Mouse (Mus musculus) limb, embryonic 13.5 days (tissue): ENCODE data around the gene Rab31. TPM values are rescaled to one million over a fixed set of nuclear protein-coding genes. Genes with fewer than 3 reads are reported as not detected.

Source experiments
- ATAC-seq: fragments of 200-750 bp; cut with Nextera tagmentation; 2 replicates; pipeline ENCODE4 v1.8.0; 2017; ENCODE audit warnings: low read depth, moderate number of reproducible peaks, moderate TSS enrichment; ENCODE audit not compliant: low FRiP score
- H3K27ac ChIP-seq: fragments of 300-500 bp; sonication (generic); 2 replicates; pipeline ENCODE4 v1.5.1; 2015; ENCODE audit warnings: inconsistent platforms, mild to moderate bottlenecking, moderate library complexity
- H3K27me3 ChIP-seq: fragments of 300-500 bp; sonication (generic); 2 replicates; pipeline ENCODE4 v1.6.1; 2015; ENCODE audit warnings: mild to moderate bottlenecking, inconsistent platforms
- H3K36me3 ChIP-seq: fragments of 300-500 bp; sonication (generic); 2 replicates; pipeline ENCODE4 v1.6.1; 2015; ENCODE audit warnings: inconsistent platforms, mild to moderate bottlenecking, moderate library complexity
- H3K4me1 ChIP-seq: fragments of 300-500 bp; sonication (generic); 2 replicates; pipeline ENCODE4 v1.6.1; 2015; ENCODE audit warnings: inconsistent platforms
- H3K4me2 ChIP-seq: fragments of 300-500 bp; sonication (generic); replicated peaks from 2 replicates; pipeline ENCODE4 v1.6.1; 2015; ENCODE audit warnings: inconsistent platforms, mild to moderate bottlenecking, moderate library complexity
- H3K4me3 ChIP-seq: fragments of 300-500 bp; sonication (generic); 2 replicates; pipeline ENCODE4 v1.5.1; 2015; ENCODE audit warnings: moderate library complexity, mild to moderate bottlenecking, inconsistent platforms
- H3K9ac ChIP-seq: fragments of 300-500 bp; sonication (generic); 2 replicates; pipeline ENCODE4 v1.6.1; 2015; ENCODE audit warnings: mild to moderate bottlenecking, inconsistent platforms
- H3K9me3 ChIP-seq: fragments of 300-500 bp; sonication (generic); 2 replicates; pipeline ENCODE4 v1.6.1; 2016; ENCODE audit warnings: inconsistent platforms
- WGBS: fragments of 180-500 bp; shearing (Covaris S2); methylation state at CpG from one replicate; pipeline ENCODE4 v1.1.7; 2015; 5-methylcytosine and 5-hydroxymethylcytosine counted together
- polyA plus RNA-seq: library from polyadenylated mRNA; unstranded; fragments of >200 nt; fragmentation: Nextera tagmentation; extraction: Ambion mirVana; gene quantifications from 2 replicates; pipeline ENCODE4 v1.2.1, GENCODE M21; 2015

Rab31 gene
- polyA plus RNA-seq, 1 experiment from 2014 or later: 61.6 TPM

- H3K9me3 ChIP-seq: no peaks in the 10 kb centered on the region
- H3K27ac ChIP-seq: no peak overlapping the region
- H3K4me1 ChIP-seq: peaks cover 7% of the 10 kb centered on the region; the same call in 1 of the 2 replicates
- H3K36me3 ChIP-seq: peaks cover 12% of the 10 kb centered on the region; the same call in 1 of the 2 replicates
- no peaks in the 10 kb centered on the region for H3K27me3 ChIP-seq
- no peak for ATAC-seq
- no peak overlapping the region for H3K9ac ChIP-seq
- no peak overlapping the region for H3K4me3 ChIP-seq
- H3K4me2 ChIP-seq: no peak overlapping the region
- 97% methylated on average over 12 of the region's 12 CpGs for WGBS
Measured at GRCm38 (mm10) chr17:65793307-65793930, 20.9 kb upstream of the Rab31 start.

DNA sequence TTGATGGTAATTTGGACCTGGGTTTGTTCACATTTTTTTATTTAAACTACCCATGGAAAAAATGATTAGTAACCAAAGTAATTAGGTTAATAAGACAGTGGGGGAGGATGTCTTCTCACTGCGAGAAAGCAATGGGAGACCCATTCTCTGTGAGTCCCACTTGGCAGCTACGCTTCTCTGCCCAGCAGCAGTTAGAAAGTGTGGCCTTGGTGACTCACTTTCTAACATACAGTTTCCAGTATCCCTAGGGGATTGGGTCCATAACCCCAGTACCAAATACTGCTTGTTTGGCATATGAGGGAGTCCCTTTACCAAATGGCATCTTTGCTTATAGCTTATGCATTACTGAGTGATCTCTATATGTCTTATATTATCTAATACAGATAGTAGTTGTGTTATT is 18.6 kb upstream of the Rab31 start:
- Histone ChIP-seq H3K9me3 (no peaks in the 10 kb centered on the region), H3K27ac (no peak overlapping the region), H3K9ac (no peak overlapping the region), H3K36me3 (peaks cover 29% of the 10 kb centered on the region), H3K27me3 (no peaks in the 10 kb centered on the region), H3K4me3 (no peak overlapping the region), H3K4me1 (peaks cover 13% of the 10 kb centered on the region; the same call in 1 of the 2 replicates), H3K4me2 (no peak overlapping the region)
- no peak for ATAC-seq
- 95% methylated on average over 2 of the region's 2 CpGs for WGBS

GRCm38 (mm10) chr17:65789576-65789975 is 17.0 kb upstream of the Rab31 start:
- H3K4me2 ChIP-seq: no peak overlapping the region
- H3K9me3 ChIP-seq: no peaks in the 10 kb centered on the region
- no peaks in the 10 kb centered on the region for H3K27me3 ChIP-seq
- peaks cover 21% of the 10 kb centered on the region for H3K4me1 ChIP-seq
- H3K27ac ChIP-seq: no peak overlapping the region
- whole genome bisulfite sequencing: 93% methylated on average over 6 of the region's 6 CpGs
- H3K9ac ChIP-seq: no peak overlapping the region
- H3K36me3 ChIP-seq: peaks cover 36% of the 10 kb centered on the region
- ATAC-seq: no peak
- no peak overlapping the region for H3K4me3 ChIP-seq

- no peak overlapping the region for H3K4me2 ChIP-seq
- peaks cover 24% of the 10 kb centered on the region for H3K4me1 ChIP-seq
- ATAC-seq: no peak
- H3K9ac ChIP-seq: no peak overlapping the region
- no peaks in the 10 kb centered on the region for H3K9me3 ChIP-seq
- H3K36me3 ChIP-seq: peaks cover 34% of the 10 kb centered on the region
- no peak overlapping the region for H3K4me3 ChIP-seq
- H3K27me3 ChIP-seq: no peaks in the 10 kb centered on the region
- WGBS: 69% methylated on average over 12 of the region's 12 CpGs
- H3K27ac ChIP-seq: no peak overlapping the region; the same call in 1 of the 2 replicates
Measured at GRCm38 (mm10) chr17:65788542-65789291, 16.2 kb upstream of the Rab31 start.

DNA sequence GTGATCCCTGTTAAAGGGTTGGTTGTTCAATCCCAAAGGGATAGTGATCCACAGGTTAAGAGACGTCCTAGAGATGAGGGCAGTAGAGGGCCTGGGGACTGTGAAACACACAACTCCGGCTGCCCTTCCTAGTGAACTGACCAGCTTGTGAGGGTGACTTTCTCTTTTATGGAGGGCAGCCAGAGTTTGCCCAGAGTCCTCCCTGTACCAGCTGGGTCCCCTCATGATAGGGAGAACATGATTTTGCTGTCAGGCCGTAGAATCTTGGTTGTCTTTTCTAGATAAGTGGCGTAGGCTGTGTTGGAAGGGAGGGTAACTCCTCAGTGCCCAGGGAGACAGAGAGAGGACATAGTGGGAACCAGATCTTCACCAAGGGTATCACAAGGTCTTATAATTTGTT is 14.7 kb upstream of the Rab31 start:
- no peaks in the 10 kb centered on the region for H3K27me3 ChIP-seq
- no peak overlapping the region for H3K4me3 ChIP-seq
- no peak for ATAC-seq
- no peak overlapping the region for H3K9ac ChIP-seq
- H3K4me1 ChIP-seq: peaks cover 24% of the 10 kb centered on the region
- H3K27ac ChIP-seq: no peak overlapping the region
- no peaks in the 10 kb centered on the region for H3K9me3 ChIP-seq
- peaks cover 34% of the 10 kb centered on the region for H3K36me3 ChIP-seq
- WGBS: 95% methylated on average over 4 of the region's 4 CpGs
- H3K4me2 ChIP-seq: no peak overlapping the region

DNA sequence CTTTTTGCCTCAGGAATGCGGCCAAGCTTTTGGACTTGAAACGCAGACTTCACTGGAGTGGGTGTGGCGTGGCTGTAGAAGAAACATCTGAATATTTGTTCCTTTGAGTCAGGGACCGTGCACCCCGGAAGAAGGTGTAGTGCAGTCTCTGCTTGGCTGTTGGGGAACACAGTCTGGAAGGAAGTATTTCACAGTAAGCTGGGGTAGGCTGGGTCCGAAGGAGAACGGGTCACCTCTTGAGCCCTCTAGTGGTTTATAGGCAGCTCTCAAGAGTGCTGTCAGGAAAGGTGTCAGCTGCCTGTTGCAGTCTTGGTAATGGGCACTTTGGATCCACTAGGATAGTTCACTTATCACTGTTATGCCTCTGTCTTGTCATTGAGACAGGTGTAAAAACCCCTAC is 13.7 kb upstream of the Rab31 start:
- H3K9me3 ChIP-seq: no peaks in the 10 kb centered on the region
- H3K27ac ChIP-seq: no peak overlapping the region
- no peak overlapping the region for H3K4me3 ChIP-seq
- no peak overlapping the region for H3K4me2 ChIP-seq
- WGBS: 72% methylated on average over 7 of the region's 7 CpGs
- H3K4me1 ChIP-seq: peaks cover 29% of the 10 kb centered on the region
- no peak overlapping the region for H3K9ac ChIP-seq
- H3K36me3 ChIP-seq: peaks cover 34% of the 10 kb centered on the region
- ATAC-seq: no peak
- no peaks in the 10 kb centered on the region for H3K27me3 ChIP-seq

- Histone ChIP-seq H3K4me3 (no peak overlapping the region), H3K27ac (no peak overlapping the region), H3K4me2 (no peak overlapping the region), H3K4me1 (peaks cover 29% of the 10 kb centered on the region), H3K27me3 (no peaks in the 10 kb centered on the region), H3K9ac (no peak overlapping the region), H3K9me3 (no peaks in the 10 kb centered on the region), H3K36me3 (peaks cover 34% of the 10 kb centered on the region)
- no peak for ATAC-seq
Measured at GRCm38 (mm10) chr17:65785707-65786106, 13.2 kb upstream of the Rab31 start.

- no peak for ATAC-seq
- Histone ChIP-seq H3K9me3 (no peaks in the 10 kb centered on the region), H3K27me3 (no peaks in the 10 kb centered on the region), H3K4me2 (peak overlapping the region; percentile 69), H3K4me3 (peak overlapping the region; percentile 88), H3K36me3 (peaks cover 32% of the 10 kb centered on the region), H3K27ac (no peak overlapping the region; the same call in 1 of the 2 replicates), H3K4me1 (peaks cover 29% of the 10 kb centered on the region), H3K9ac (no peak overlapping the region)
- WGBS: 71% methylated on average over 8 of the region's 8 CpGs
Measured at GRCm38 (mm10) chr17:65784610-65785140, 12.1 kb upstream of the Rab31 start.

GRCm38 (mm10) chr17:65783182-65784161 is 10.9 kb upstream of the Rab31 start:
- Histone ChIP-seq H3K9ac (peak overlapping the region; percentile 99), H3K36me3 (peaks cover 30% of the 10 kb centered on the region), H3K27me3 (no peaks in the 10 kb centered on the region), H3K4me1 (peaks cover 23% of the 10 kb centered on the region), H3K27ac (peak overlapping the region; percentile 99), H3K9me3 (no peaks in the 10 kb centered on the region), H3K4me2 (peak overlapping the region; percentile 70), H3K4me3 (peak overlapping the region; percentile 88)
- 0% methylated on average over 79 of the region's 135 CpGs for WGBS
- peak; percentile 58 for ATAC-seq

DNA sequence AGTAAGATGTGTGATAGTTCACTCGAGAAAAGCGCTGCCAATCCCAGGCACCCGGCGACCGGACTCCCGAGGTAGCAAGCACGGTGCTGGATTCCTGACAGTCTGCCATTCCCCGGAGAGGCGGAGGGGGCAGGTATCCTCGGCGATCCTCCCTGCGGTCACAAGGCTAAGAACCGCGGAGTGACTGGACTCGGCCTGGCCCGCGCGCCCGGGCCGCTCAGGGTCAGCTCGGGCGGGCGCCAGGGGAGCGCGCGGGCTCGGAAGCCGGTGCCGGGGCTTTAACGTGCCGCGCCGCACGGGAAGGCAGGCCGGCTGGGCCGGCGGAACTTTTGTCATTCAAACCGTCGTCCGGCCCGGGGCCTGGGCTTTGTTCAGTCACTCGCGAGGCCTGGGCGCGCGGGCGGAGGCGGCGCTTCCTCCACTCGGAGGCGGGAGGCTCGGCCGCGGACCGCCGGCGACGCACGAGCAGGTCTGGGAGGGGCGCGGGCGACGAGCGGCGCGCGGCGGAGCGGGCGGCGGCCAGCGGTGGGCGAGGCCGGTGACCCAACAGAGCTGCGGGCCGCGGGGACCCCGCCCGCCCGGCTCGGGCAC is 10.1 kb upstream of the Rab31 start, which contains the start of gene Ppp4r1:
TSS of gene Ppp4r1 (plus strand) at position 23 of the 591 bp plus-strand sequence.
- peak; percentile 87 for ATAC-seq
- peaks cover 17% of the 10 kb centered on the region for H3K4me1 ChIP-seq
- no peaks in the 10 kb centered on the region for H3K27me3 ChIP-seq
- peak within 1 kb of the TSS; percentile 88 for H3K4me3 ChIP-seq
- peak within 1 kb of the TSS; percentile 70 for H3K4me2 ChIP-seq
- peak within 1 kb of the TSS; percentile 99 for H3K27ac ChIP-seq
- no peaks in the 10 kb centered on the region for H3K9me3 ChIP-seq
- peaks cover 24% of the 10 kb centered on the region for H3K36me3 ChIP-seq
- under 1% methylated on average over 61 of the region's 81 CpGs for WGBS
- H3K9ac ChIP-seq: peak within 1 kb of the TSS; percentile 99

GRCm38 (mm10) chr17:65780970-65781369 is 8.4 kb upstream of the Rab31 start:
- 97% methylated on average over 2 of the region's 2 CpGs for WGBS
- ATAC-seq: no peak
- H3K9ac ChIP-seq: no peak overlapping the region

More at GRCm38 (mm10) chr17:65780970-65781369, 8.4 kb upstream of the Rab31 start:
- Histone ChIP-seq H3K4me1 (peaks cover 17% of the 10 kb centered on the region), H3K27me3 (no peaks in the 10 kb centered on the region), H3K4me3 (no peak overlapping the region), H3K4me2 (no peak overlapping the region), H3K27ac (no peak overlapping the region), H3K36me3 (peaks cover 11% of the 10 kb centered on the region), H3K9me3 (no peaks in the 10 kb centered on the region)
